In genomic region chr7:129678972-129679371, GRCm38 (mm10) we compare ENCODE assay signal across 18 mouse cellular contexts.
DNase-seq lines count a peak whose midpoint lies in the region; ATAC-seq and TF ChIP-seq lines count a peak whose summit lies in the region.
"Had no signal": no experiment of that assay in that cellular context is flagged by ENCODE, and none has a peak within 500 bp of the region (broad histone marks: within the 10 kb centered on the region; RNA-seq: fewer than 3 reads in every experiment).

No protein-coding gene starts in this region.

- 12% methylated on average over 8 of the region's 8 CpGs for WGBS in kidney, postnatal 0 days
- 41% methylated on average over 8 of the region's 8 CpGs for WGBS in embryonic facial prominence, embryonic 15.5 days
- WGBS in intestine, embryonic 15.5 days = 34% methylated on average over 8 of the region's 8 CpGs
- 8% methylated on average over 8 of the region's 8 CpGs for WGBS in neural tube, embryonic 15.5 days
- WGBS in heart, embryonic 12.5 days = 78% methylated on average over 8 of the region's 8 CpGs

- H3K9ac ChIP-seq in kidney, postnatal 0 days (ENCODE audit: low read depth, low read length) = no peak overlapping the region
- H3K9ac ChIP-seq in embryonic facial prominence, embryonic 15.5 days = no peak overlapping the region
- no peak overlapping the region for H3K9ac ChIP-seq in intestine, embryonic 15.5 days
- no peak overlapping the region for H3K9ac ChIP-seq in neural tube, embryonic 15.5 days (replicated peaks)
- H3K9ac ChIP-seq in heart, embryonic 12.5 days = no peak overlapping the region
- H3K9ac ChIP-seq: forebrain, embryonic 13.5 days; hindbrain, embryonic 15.5 days; midbrain, embryonic 15.5 days had no signal

- no peaks in the 10 kb centered on the region for H3K27me3 ChIP-seq in kidney, postnatal 0 days (ENCODE audit: insufficient read depth, low read length)
- H3K27me3 ChIP-seq in embryonic facial prominence, embryonic 15.5 days = no peaks in the 10 kb centered on the region
- no peaks in the 10 kb centered on the region for H3K27me3 ChIP-seq in intestine, embryonic 15.5 days (replicated peaks)
- H3K27me3 ChIP-seq in neural tube, embryonic 15.5 days (replicated peaks) = peaks cover 22% of the 10 kb centered on the region
- no peaks in the 10 kb centered on the region for H3K27me3 ChIP-seq in heart, embryonic 12.5 days (replicated peaks)
- H3K27me3 ChIP-seq: hindbrain, embryonic 15.5 days had no signal

- H3K4me2 ChIP-seq in kidney, postnatal 0 days (ENCODE audit: low read length) = no peak overlapping the region
- H3K4me2 ChIP-seq in embryonic facial prominence, embryonic 15.5 days (replicated peaks) = no peak overlapping the region
- no peak overlapping the region for H3K4me2 ChIP-seq in intestine, embryonic 15.5 days (replicated peaks)
- H3K4me2 ChIP-seq in neural tube, embryonic 15.5 days = 0 out of 2 replicates have a peak overlapping the region, but pooled peaks have one; percentile 3
- no peak overlapping the region for H3K4me2 ChIP-seq in heart, embryonic 12.5 days
- H3K4me2 ChIP-seq: forebrain, embryonic 13.5 days; hindbrain, embryonic 15.5 days; liver, embryonic 11.5 days; midbrain, embryonic 15.5 days had no signal

- no peak for TF ChIP-seq CTCF in kidney, postnatal 0 days (IDR thresholded peaks at IDR 0.05; ENCODE audit: low read depth)

- H3K27ac ChIP-seq in kidney, postnatal 0 days = peak overlapping the region; percentile 47; the same call in 1 of the 2 replicates
- H3K27ac ChIP-seq in embryonic facial prominence, embryonic 15.5 days (replicated peaks) = peak overlapping the region; percentile 55
- 0 out of 2 replicates have a peak overlapping the region, but pooled peaks have one; percentile 5 for H3K27ac ChIP-seq in intestine, embryonic 15.5 days
- H3K27ac ChIP-seq in neural tube, embryonic 15.5 days (replicated peaks) = peak overlapping the region; percentile 51; the same call in 1 of the 2 replicates
- H3K27ac ChIP-seq in heart, embryonic 12.5 days (ENCODE audit: poor library complexity, severe bottlenecking) = no peak overlapping the region
- H3K27ac ChIP-seq: forebrain, embryonic 13.5 days; heart, embryonic 10.5 days; hindbrain, embryonic 15.5 days; midbrain, embryonic 15.5 days had no signal

- H3K4me1 ChIP-seq in kidney, postnatal 0 days (replicated peaks; ENCODE audit: insufficient read depth, low read length) = peaks cover 36% of the 10 kb centered on the region
- 0 out of 2 replicates have a peak, but pooled peaks cover 8% of the 10 kb centered on the region for H3K4me1 ChIP-seq in embryonic facial prominence, embryonic 15.5 days
- peaks cover 18% of the 10 kb centered on the region for H3K4me1 ChIP-seq in intestine, embryonic 15.5 days (replicated peaks)
- H3K4me1 ChIP-seq in neural tube, embryonic 15.5 days = peaks cover 22% of the 10 kb centered on the region
- peaks cover 11% of the 10 kb centered on the region for H3K4me1 ChIP-seq in heart, embryonic 12.5 days (replicated peaks)
- H3K4me1 ChIP-seq: megakaryocyte, embryonic 14.5 days; midbrain, embryonic 15.5 days had no signal

- H3K36me3 ChIP-seq in kidney, postnatal 0 days (ENCODE audit: insufficient read depth, low read length) = no peaks in the 10 kb centered on the region
- H3K36me3 ChIP-seq in embryonic facial prominence, embryonic 15.5 days = no peaks in the 10 kb centered on the region
- H3K36me3 ChIP-seq in intestine, embryonic 15.5 days = no peaks in the 10 kb centered on the region
- no peaks in the 10 kb centered on the region for H3K36me3 ChIP-seq in neural tube, embryonic 15.5 days
- H3K36me3 ChIP-seq in heart, embryonic 12.5 days = no peaks in the 10 kb centered on the region
- H3K36me3 ChIP-seq: heart, embryonic 10.5 days; hindbrain, embryonic 15.5 days; midbrain, embryonic 15.5 days had no signal

- no peak; the same call in 1 of the 2 replicates for ATAC-seq in kidney, postnatal 0 days (replicated peaks; ENCODE audit: low FRiP score, low read depth)
- no peak for ATAC-seq in embryonic facial prominence, embryonic 15.5 days (ENCODE audit: insufficient number of reproducible peaks, low FRiP score, low TSS enrichment, low read depth)
- no peak for ATAC-seq in intestine, embryonic 15.5 days
- ATAC-seq in neural tube, embryonic 15.5 days (ENCODE audit: low FRiP score) = peak; percentile 57
- no peak for ATAC-seq in heart, embryonic 12.5 days (ENCODE audit: insufficient number of reproducible peaks, low FRiP score)
- ATAC-seq: forebrain, embryonic 13.5 days; midbrain, embryonic 15.5 days had no signal

- intact Hi-C loops in heart, postnatal 36 days (cut with DNase I) = no loop called here

- H3K4me3 ChIP-seq in kidney, postnatal 0 days (replicated peaks; ENCODE audit: low read depth, low read length) = no peak overlapping the region
- no peak overlapping the region for H3K4me3 ChIP-seq in embryonic facial prominence, embryonic 15.5 days (replicated peaks)
- H3K4me3 ChIP-seq in intestine, embryonic 15.5 days (replicated peaks) = no peak overlapping the region
- no peak overlapping the region for H3K4me3 ChIP-seq in neural tube, embryonic 15.5 days (replicated peaks)
- H3K4me3 ChIP-seq in heart, embryonic 12.5 days = no peak overlapping the region
- H3K4me3 ChIP-seq: forebrain, embryonic 13.5 days; heart, embryonic 10.5 days; hindbrain, embryonic 15.5 days; megakaryocyte, embryonic 14.5 days; midbrain, embryonic 15.5 days had no signal

- no peaks in the 10 kb centered on the region for H3K9me3 ChIP-seq in kidney, postnatal 0 days (replicated peaks; ENCODE audit: low read length)
- H3K9me3 ChIP-seq in embryonic facial prominence, embryonic 15.5 days (replicated peaks) = no peaks in the 10 kb centered on the region
- no peaks in the 10 kb centered on the region for H3K9me3 ChIP-seq in intestine, embryonic 15.5 days
- no peaks in the 10 kb centered on the region for H3K9me3 ChIP-seq in neural tube, embryonic 15.5 days (replicated peaks)
- no peaks in the 10 kb centered on the region for H3K9me3 ChIP-seq in heart, embryonic 12.5 days (replicated peaks)
- H3K9me3 ChIP-seq: forebrain, embryonic 13.5 days; heart, embryonic 10.5 days; hindbrain, embryonic 15.5 days; midbrain, embryonic 15.5 days had no signal

- peak; percentile 82 for DNase-seq in kidney, postnatal 0 days (ENCODE audit: low spot score)
- DNase-seq in kidney, adult 18-20 months = no peak
- DNase-seq in B cell, adult 2 months = no peak
- DNase-seq in heart, postnatal 36 days = no peak
- DNase-seq: cerebellum, adult 11-12 months; cerebellum, postnatal 25 days; layer of hippocampus, adult 9-11 months; lung, adult 2 months had no signal
